Mouse (Mus musculus) embryonic fibroblast, embryonic 13.5 days (primary cell): ENCODE data around the gene Tcf7l2.

ENCODE experiments used
- CTCF ChIP-seq: IDR thresholded peaks from 2 replicates; pipeline ENCODE4 v1.5.1; 2011; ENCODE audit warnings: mild to moderate bottlenecking, control low read depth, low read length, moderate library complexity, borderline replicate concordance; ENCODE audit not compliant: insufficient read depth
- POLR2A ChIP-seq: IDR thresholded peaks from 2 replicates; pipeline ENCODE4 v1.6.1; 2011; ENCODE audit warnings: low read depth, mild to moderate bottlenecking, control low read depth, low read length, moderate library complexity

- TF ChIP-seq CTCF (no peak), POLR2A (no peak)
These were observed 43.3 kb downstream of the Tcf7l2 start for GRCm38 (mm10) chr19:55784796-55785418.
